Mouse (Mus musculus) adrenal gland (tissue): Measurements from ENCODE around the gene Zfp385b.

ENCODE experiments used
- intact Hi-C: fragments of 180-260 bp; cut with DNase I; formaldehyde crosslinking; loops from one replicate; pipeline ENCODE4 v1.15.1; 2025

Zfp385b gene

DNA sequence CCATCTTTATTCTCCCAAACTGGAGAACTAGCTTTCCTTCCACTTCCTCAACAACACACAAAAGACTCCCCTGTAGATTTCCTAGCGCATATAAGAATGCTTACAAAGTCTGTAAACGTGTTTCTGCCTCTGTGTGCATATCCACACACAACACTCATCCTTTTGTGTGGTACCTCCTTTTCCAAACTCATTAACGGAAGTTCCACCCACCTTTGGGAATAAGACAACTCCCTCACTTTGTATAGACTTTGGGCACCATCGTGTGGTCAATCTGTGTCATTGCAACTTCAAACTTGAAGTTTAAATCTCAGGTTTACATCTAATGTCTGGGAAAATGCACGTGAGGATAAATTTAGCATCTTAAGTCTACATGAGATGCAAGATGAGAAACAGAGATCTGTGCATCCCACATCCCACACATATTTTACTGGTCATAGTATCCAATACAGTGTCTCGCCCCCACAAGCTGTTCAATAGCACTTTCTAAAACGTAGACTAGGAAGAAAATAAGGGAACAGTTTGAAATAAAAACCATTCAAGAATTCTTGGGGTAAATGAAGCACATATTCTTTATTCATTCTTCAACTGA lies 110.1 kb downstream of the Zfp385b start:
- intact Hi-C loops: loop anchor here (2.0 to 10.0 kb wide), 3 partner anchors 252 to 744 kb away; no protein-coding TSS in a partner anchor

DNA sequence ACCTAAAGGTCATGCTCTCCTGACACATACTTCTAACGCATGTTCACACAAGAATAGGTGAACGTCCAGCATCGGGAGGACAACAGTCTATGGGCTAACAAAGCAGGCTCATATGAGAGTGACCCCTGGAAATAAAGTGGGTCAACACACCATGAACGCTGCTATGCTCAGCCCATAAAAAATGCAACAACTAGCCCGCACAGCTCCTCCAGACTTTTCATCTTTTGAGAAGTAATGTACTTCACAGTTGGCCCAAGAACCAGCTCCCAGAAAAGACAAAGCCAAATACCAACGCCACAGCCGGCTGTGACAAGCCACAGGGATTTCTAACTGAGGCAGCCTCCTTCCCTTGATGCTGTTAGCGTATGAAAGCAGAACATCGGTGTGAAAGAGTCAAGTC lies 112.3 kb downstream of the Zfp385b start:
- intact Hi-C loops: loop anchor here (10.0 kb wide), 1 partner anchor 742 kb away; no protein-coding TSS in a partner anchor

DNA sequence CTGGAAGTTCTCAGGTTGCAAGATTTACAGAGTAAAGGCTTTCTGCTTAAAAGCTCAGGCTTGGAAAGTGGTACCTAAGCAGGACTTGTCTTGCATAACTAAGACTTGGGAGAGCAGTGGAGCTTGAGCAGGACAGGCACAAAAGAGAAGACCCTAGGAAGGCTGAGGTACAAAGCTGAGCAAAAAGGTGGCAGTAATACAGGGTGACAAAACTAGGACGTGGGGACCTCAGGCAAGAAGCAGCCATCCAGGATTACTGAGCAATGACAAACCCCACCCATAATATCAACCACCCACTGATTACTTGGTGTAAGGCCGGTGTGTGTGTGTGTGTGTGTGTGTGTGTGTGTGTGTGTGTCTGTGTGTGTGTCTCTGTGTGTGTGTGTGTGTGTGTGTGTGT lies 114.0 kb downstream of the Zfp385b start:
- intact Hi-C loops: loop anchor here (10.0 kb wide), 1 partner anchor 741 kb away; no protein-coding TSS in a partner anchor

DNA sequence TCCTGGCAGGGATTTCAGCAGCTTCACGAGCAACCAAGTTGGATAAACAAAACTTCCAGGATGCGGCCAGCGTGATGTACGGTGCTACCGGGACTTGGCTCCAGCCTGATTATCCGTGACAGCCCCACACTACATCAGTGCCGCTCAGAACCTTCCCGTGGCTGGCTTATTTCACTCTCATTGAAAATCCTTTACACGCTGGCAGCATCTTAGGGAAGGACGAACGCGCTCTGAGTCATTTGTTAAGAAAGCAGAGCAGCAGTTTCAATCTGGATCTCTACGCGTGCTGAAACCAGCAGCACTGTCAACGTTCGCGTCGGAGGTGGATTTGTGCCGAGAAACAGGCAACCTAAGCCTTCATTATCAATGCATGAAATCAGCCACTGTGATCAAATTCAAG lies 116.4 kb downstream of the Zfp385b start:
- intact Hi-C loops: loop anchor here (10.0 kb wide), 1 partner anchor 738 kb away; no protein-coding TSS in a partner anchor

DNA sequence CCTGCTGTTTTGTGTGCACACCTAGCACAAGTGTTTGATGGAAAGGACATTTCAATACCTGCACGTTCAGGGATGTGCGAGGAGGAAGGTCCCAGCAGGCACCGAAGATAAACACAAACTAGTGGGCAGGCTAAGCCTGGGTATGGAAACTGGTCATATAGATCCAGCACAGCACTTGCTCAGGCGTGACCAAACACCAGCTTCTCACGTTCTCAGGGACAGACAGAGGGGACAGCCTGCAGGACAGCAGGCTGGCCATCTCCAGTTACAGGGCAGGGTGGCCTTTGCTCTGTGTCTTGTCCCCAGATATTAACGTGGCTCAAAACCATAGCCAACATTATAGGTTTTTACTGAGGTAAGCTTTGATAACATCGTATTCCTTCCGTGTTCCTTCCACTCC lies 128.3 kb downstream of the Zfp385b start:
- intact Hi-C loops: no loop called here

DNA sequence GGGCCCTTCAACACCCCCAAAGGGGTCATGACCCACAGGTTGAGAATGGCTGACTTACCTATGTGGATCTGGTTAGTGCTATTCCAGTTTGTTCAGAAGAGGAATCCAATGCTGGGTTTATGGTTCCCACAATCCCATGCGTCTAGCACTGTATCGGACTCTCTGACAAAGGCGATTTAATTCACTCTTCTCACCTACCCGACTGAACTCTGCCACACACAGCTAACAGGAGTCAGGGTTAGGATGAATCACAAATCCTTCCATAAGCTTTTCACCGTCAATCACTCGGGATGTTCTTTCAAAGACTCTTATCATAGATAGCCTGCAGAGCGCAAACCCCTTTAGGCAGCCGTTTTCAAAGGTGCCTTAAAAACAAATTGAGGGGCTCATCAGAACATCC lies 129.1 kb downstream of the Zfp385b start:
- intact Hi-C loops: no loop called here

DNA sequence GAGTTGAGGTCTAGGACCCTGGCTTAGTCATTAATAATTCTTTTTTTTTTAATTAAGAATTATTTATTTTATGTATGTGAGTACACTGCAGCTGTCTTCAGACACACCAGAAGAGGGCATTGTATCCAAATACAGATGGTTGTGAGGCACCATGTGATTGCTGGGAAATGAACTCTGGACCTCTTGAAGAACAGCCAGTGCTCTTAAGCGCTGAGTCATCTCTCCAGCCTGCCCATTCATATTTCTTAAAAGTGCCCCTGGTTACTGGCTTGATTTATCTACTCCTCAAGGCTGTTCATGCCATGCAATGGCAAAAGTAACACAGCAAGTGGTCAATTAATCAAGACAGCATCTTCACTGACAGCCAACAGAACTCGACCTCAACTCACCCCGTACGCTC lies 130.8 kb downstream of the Zfp385b start:
- intact Hi-C loops: no loop called here

DNA sequence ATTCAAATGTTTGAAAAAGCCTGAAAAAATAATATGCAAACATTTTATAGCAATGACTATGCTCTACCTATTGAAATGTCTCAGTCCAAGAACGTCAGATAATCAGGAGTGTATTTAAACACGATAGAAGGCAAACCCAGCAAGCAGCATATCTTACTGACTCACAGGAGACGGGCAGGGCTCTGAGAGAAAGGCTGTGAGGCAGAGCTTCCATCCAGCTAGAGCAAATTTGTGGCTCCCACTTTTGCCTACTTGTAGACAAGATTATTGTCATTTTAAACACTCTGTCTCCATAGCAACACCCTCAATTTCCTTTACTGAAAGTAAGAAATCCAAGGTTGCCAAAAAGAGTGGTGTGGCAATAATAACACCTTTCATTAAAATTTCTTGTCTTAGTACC lies 135.4 kb downstream of the Zfp385b start:
- intact Hi-C loops: no loop called here

DNA sequence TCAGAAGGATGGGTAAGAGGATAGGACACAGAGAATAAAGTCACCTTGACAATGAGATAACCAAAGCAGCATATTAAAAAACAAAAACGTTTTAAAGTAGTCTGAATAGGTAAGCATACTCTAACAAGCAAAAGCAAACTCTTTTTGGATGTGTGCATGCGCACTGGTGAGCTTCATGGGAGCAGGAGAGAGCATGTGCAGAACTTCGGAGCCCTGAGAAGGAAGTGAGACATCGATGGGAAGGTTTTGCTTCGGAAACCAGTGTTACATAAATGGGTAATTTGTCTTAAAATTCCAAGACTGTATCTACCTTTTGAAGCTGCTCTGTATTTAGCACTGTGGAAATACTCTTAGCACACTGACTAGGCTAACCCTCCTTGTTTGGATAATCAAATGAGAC lies 137.2 kb downstream of the Zfp385b start:
- intact Hi-C loops: no loop called here

DNA sequence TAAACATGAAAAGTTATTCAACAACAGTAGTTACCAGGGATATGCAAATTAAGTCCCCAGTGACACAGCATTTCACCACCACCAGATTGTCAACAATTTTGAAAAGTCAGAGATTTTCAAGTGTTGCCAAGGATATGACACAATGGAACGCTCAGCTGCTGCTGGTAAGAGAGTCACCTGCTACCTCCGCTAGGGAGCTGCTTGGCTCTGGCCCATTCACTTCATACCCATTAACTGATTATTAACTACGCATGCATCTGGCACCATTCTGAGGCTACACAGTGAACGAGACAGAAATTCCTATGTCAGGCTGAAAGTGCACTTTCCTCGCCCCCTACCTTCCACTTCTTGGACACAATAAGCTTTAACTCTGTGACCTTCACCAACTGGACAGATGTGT lies 137.7 kb downstream of the Zfp385b start:
- intact Hi-C loops: no loop called here

DNA sequence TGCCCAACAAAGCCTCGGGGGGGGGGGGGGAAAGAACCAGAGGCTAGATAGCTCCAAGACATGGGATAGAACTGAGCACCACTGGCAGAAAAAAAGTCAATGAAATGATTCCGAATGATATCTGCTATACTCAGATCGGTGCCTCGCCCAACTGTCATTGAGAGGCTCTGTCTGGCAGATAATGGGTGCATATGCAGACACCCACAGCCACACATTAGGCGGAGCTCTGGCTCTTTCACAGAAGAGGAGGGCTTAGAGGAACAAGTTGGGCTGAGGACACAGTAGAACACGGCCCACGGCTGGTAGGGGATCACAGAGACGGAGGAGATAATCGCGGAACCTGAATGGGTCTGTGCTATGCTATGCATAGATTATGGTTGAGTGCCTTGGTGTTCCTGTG lies 145.7 kb downstream of the Zfp385b start:
- intact Hi-C loops: no loop called here

DNA sequence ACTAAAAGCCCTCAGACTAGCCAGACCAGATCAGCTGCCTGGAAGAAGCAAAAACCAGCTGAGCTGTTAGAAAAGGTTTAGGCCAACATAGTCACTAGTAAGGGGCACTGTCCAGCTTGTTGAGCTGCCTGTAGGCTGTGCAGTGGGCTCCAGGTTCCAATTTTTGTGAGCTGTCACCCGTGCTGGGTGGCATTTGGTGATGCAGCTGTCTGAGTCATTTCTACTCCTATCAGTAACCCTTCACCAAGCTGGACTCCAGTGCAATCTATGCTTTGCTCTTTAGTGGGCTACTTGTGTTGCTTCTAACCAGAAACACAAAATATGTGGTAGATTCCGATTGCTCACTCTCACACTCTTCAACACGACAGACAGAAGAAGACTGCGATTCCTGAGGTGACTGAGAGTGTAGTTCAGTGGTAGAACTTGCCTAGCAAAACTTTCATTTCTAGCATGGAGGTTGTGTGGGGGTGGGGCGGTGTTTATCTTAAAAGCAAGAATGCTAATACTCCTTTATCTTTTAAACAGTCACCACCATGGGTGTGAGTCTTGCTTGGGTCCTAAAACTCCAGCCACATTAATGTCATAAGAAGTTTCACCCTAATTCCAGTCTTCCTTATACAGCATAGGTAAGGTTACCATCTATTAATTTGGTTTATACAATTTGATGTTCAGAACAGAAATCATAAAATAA lies 147.1 kb downstream of the Zfp385b start:
- intact Hi-C loops: no loop called here

DNA sequence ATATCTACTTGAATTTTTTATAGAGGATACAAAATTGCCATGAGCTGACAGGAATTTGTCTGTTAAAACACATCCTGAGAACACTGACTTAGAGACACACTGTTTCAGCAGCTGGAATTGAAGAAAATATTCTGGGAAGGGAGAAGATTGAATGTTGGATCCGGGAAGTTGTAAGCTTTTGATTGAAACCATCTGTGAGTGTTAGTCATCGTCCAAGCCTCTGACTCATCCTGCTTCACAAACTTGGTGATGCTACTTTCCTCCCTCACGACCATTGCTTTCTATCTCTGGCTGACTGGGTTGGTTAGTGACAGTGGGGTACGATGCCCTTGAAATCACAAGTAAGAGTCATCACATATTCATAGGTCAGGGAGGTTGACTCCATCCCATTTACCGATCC lies 157.3 kb downstream of the Zfp385b start:
- intact Hi-C loops: no loop called here

DNA sequence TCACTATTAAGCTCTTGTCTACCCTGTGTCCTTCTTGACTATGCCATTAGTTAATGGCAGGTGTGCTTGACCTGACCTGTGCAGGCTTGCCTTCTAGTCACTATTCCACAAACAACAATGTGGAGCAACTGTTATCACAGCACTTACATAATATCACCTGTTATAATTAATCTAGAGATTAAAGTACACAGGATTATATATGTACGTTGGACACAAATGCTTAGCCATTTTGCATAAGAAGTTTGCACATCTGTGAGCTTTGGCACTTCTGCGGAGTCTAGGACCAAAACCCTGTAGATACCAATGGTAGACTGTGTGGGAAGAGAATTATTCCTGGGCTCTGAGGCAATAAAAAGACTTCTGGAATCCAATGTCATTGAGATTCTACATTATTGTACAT lies 165.8 kb downstream of the Zfp385b start:
- intact Hi-C loops: no loop called here

DNA sequence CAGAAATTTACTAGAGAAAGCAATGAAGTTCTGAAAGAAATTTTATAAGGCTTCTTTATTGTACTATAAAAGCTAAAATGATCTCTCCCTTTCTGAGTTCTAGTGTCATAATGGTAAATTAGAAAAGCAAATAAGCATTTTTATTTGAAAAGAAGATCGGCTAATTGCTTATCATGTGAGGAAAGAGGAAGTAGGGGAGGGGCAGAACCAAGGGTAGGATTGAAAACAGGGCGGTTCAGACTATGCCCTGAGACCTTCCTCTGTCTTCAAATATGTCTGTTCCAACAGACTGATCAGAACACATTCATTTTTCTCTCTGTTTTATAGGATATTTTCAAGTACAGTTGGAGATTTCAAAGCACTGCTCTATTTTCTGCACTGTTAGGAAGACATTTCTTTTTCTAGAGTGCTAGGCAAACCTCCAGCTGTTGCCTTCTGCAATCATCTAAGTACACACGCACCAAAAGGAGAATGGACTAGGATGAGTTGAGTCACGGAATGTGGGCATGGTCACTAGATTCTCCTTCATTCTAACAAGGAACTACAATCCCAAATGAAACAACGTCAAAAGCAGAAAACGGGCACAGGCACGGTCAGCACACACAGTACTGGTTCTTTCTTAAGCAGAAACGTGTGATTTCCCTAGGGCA lies 177.8 kb downstream of the Zfp385b start:
- intact Hi-C loops: no loop called here

DNA sequence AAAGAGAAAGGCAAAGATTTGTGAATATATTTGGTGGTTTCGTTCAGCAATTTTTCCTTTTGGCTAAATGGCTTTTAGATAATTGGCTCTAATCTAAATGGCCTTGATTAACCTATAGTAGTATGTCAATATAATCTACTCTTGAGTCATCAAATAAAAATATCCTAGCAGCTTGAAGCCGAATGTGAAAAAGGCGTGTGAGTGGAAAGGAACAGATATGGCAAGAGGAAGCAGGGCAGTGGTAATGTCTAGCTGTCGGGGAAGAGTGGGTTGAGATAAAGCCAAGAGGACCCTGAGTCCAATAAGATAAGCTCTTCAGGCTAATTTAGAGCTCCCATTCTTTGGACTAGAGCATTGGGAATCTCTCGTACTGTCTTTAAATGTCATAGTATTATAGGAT lies 179.4 kb downstream of the Zfp385b start:
- intact Hi-C loops: no loop called here

DNA sequence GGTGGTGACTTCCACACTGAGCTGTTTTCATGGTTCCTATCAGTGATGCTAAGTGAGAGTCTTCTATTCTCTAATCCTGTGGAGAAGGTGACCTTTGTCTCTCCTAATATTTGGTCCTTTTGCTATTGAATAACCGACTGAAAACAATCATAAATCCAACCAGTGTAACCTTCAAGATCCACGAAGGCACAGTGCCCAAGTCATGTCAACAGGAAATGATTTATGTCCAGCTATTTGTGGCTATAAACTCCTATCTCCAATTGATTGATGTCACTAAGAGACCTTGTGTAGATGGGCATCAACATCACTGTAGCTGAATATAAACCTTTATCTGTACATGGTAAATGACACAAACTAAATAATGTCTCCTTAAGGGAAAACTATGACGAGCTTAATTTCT lies 187.8 kb downstream of the Zfp385b start:
- intact Hi-C loops: no loop called here

DNA sequence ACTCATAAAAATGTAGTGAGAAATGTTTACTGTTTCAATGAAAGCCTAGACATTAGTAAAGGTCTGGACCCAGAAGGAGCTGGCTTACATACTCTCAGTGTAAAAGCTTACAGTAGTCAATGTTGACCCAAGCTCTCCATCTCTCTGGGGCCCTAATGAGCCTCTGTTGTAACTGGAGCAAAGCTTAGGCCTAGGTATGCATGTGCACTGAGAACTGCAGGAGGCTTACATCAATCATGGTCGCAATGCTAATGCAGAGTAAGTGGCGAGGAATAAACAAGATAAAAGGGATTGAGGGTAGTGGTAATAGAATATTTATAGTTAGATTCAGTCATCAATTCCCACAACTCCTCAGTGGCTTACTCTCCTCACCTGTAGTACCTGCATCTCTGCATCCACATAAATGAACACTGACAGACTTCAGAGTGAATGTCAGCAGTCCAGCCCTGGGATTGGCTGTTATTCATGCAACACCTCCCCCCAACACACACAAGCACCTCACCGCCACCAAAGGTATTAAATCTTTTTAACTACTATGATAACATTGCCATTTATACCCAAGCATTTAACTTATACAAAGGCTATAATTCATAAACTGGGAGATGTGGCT lies 191.7 kb downstream of the Zfp385b start:
- intact Hi-C loops: no loop called here

DNA sequence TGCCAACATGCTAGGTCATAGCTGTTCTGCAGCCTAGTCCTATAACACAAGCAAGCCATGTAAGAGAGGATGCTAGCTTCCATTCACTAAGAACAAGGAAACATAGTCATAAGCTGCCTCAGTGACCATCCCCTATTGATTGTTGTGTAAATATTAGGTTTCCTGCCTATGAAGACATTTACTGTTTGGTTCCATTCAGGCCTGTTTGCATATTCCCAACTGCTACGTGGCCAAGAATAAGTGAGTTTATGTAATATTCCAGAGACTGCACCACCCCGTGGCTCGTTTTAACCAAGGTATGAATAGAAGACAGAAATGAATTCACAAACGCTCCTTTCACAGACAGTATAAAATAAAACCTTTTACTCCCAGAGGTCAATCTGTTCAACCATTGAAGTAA lies 200.8 kb downstream of the Zfp385b start:
- intact Hi-C loops: no loop called here

DNA sequence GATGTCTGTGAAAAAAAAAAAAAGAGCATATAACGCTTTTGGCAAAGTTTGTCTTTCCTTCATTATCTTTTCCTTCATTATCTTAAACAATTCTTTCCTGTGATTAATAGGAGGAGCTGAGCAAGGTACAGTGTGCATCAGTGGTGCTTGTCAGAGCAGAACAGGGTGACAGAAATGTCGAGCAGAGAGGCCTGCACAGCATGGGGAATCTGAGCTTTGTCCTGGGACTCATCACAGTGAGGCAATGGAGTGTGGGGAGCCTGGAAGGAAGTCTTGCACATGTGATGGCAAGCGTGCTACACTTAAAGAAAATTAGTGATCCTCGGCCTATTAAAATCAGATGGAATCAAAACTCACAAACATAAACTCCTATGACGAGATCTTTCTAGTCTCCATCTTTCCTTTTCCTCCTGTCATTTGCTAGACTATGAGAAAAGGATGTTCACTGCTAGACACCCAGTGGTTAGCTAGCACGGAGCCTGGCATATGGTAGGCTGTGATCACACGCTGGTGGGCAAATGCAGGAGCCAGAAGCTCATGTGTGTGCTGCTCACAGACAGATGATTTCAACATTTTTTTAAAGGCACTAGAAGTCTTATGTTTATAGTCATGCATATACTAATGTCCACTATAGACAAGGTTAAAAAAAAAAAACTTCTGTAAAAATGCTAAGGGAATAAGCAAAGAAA lies 209.0 kb downstream of the Zfp385b start:
- intact Hi-C loops: no loop called here

DNA sequence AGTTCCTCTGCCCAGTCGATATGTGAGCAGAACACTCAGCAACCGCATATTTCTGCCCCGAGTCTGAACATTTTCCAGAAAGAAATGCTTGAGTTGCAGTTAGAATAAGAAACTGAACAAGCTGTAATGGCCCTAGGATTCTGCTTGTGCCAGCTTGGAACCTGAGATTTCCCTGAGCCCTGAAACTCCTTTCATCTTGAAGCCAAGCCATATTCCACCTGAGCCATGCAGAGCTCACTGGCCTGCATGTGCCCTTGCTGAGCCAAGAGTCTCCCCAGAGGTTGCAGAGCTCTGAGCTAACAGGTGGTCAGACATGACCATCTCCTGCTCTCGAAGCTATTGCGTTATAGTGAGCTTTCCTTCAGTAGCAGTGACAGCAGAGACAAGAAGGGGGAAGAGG lies 210.0 kb downstream of the Zfp385b start:
- intact Hi-C loops: no loop called here

DNA sequence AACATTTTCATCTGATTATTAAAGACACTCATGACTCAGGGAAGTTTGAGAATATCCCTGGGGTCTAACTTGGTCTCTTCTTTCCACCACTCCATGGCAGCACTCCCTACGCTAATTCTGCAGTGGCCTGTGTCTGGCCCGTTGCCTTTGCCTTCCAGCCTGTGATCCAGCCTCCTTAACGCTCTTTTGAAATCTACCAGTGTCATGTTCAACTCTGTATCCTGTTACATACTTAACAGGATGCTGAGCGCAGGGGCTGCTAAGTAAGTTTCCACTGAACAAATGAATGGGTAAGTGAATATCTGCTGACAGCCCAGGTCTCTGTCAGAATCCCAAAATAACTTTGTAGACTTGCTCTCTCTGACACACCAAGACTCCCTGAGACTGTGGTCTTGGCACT lies 210.8 kb downstream of the Zfp385b start:
- intact Hi-C loops: no loop called here
